Mouse (Mus musculus) yolk sac, embryonic 10.5 days (tissue): ENCODE measurements at regions not wholly inside any gene's neighbourhood (a gene's known extent, or its start where the extent isn't known, plus 50 kb on each side); places are given as distances from the start of the nearest gene placed in this dataset.

Experiments used
- DNase-seq: peaks from one replicate; pipeline ENCODE4 v3.0.0-alpha.2; 2017; ENCODE audit warnings: low spot score

DNA sequence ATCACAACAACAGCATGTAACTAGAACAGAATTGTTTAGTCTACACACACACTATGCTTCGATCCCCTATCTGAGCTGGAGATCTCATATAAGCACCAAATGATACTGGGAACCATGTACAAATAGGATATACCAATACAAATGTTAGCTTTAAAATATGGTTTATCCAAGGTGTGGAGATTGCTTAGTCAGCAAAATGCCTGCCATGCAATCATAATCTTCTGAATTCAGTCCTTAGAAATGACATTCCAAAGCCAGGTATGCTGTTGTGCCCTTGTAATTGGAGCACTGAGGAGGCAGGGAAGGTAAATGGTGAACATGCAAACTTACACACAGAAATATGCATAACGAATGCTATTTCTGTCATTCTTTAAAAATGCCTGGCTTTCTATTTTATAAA lies 54.0 kb upstream of the Thsd7b start:
- DNase-seq, result no peak

DNA sequence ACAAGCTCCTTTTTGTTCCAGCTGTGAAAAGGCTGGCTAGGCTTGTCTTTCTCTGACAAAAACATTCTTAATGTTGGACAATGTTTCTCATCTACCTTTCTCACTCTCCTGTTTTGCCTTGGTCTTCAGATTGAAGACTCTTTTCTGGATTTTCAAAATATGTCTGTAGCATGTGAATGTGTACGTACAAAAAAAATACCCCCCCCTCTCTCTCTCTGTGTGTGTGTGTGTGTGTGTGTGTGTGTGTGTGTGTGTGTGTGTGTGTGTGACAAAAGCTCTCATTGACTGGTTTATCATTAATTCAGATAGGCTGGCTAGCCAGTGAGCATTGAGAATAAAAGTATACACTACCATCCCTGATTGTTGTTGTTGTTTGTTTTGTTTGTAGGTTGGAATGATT lies 64.3 kb upstream of the Thsd7b start:
- DNase-seq, result no peak

DNA sequence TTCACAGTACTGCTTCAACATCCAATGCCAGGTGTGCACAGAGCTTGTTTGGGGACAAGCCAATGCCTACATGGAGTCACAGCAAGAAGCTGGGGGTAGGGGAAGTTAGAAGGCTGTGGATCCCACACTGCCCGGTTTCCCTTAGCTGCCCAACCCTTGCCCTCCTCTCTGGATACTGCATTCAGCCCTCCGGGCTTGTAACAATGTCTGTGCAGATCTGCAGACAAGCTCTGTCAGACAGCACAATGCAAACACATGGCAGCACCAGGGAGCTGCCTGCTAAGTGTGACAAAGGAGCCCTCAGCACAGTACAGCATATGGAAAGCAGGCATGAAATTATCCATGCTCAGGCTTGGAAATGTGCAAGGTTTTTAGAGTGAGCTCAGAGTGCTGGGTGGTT lies 64.7 kb upstream of the Thsd7b start:
- DNase-seq, result no peak

DNA sequence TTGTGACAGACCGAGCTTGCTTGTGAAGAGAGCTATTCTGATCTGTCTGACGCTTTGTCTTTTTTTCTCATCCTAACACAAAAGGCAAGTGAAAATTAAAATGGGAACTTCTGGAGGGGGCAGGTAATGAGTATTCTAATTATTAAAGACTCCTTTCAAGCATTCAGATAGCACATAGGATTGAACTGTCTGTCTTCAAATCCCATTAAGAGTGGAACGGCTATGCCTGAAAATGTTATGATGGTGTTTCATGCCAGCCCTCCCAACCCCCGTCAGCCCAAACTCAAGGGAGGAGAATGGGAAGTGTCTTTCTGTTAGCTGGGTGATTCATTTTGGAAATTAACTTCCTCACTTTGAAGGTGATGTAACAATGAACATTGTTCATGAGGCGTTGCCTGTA lies 65.4 kb upstream of the Thsd7b start:
- no peak for DNase-seq

- DNase-seq, result no peak
Observed at GRCm38 (mm10) chr1:129180174-129180759, 92.8 kb upstream of the Thsd7b start.

GRCm38 (mm10) chr1:129169936-129170335 lies 103.2 kb upstream of the Thsd7b start:
- no peak for DNase-seq

- DNase-seq, result no peak
Observed at GRCm38 (mm10) chr1:129150643-129151042, 122.5 kb upstream of the Thsd7b start.

DNA sequence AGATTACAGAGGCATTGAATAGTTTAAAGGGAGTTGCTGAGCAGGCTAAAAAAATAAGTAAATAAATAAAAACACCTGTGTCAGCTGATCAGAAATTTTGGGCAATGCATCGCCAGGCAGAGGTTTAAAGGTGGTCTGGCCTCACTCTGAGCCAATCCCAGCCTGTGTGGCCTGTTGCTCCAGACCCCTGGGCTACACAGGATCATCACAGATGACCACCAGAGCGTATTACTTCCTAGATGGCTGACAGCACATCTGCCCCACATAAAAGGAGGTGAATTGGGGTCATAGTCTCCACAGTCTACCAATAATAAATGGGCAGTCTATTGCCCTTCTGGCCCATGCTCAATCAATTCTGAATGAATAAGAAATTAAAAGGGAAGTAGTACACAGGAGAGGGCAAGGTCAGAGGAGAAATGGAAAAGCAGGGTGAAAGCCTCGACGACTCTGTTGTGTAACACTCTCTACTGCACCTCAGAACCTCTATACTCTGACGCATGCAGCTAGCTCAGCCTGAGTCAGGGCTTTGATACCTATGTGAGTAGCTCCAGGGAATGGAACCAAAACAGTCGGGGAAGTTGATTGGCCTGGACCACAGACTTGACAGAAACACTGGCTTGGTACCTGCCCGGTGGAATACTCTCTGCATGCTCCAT lies 124.2 kb upstream of the Thsd7b start:
- DNase-seq, result no peak

GRCm38 (mm10) chr1:129146395-129147094 lies 126.6 kb upstream of the Thsd7b start:
- no peak for DNase-seq

DNA sequence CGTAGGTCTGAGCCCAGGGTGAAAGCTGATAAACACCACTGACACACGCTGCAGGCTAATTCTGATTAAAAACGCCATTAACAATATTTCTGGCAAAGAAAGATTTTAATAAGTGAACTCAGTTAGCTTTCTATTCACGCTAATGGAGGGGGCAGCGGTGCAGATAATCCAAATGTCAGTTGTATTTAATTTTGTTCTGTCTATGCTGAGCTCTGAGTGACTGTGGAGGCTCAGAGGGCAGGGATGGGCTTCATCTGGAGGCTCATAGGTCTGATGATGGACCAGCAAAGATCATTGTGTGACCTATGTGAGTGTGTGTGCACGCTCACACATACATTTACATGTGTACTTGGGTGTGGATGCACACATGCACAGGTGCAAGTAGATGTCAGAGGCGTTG lies 134.3 kb upstream of the Thsd7b start:
- no peak for DNase-seq

GRCm38 (mm10) chr1:129106961-129107557 lies 166.0 kb upstream of the Thsd7b start:
- DNase-seq, result no peak

DNA sequence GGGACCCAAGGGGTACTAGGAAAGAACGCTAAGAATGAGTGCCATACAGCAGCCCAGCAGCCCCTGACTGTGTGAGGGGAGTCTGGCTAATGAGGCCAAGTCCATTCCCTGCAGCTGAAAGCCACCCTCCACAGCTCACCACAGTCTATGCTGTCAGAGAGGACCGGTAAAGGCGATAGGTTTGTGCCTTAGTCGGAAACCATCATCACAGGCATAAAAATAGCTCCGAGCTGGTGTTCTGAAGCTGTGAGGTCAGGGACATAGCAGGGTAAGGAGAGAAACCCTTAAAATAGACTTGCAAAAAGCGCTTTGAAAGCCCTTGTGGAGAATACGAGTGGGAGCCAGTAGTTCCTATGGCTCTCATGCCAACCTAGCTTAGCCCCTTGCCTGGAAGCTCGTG lies 172.1 kb upstream of the Thsd7b start:
- DNase-seq, result no peak

GRCm38 (mm10) chr1:129078274-129078673 lies 194.8 kb upstream of the Thsd7b start:
- no peak for DNase-seq

DNA sequence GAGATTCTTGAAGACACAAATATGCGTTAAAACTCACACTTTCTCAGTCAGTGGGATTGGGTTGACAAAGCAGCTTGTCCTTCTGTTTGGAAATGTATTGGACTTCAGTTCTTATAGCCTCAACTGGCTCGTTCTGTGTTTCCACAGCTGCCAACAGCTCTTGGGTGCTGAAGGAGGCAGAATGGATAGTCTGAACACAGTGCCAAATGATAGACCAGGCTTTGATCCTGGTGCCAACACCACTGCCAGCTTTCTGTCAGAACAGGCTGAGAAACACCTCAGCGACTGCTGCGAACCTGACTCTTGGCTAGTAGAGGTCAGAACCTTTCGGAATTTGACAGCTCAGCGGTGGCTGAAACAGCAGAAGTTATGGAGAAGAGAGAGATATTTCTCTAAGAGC lies 215.9 kb upstream of the Thsd7b start:
- DNase-seq, result no peak

DNA sequence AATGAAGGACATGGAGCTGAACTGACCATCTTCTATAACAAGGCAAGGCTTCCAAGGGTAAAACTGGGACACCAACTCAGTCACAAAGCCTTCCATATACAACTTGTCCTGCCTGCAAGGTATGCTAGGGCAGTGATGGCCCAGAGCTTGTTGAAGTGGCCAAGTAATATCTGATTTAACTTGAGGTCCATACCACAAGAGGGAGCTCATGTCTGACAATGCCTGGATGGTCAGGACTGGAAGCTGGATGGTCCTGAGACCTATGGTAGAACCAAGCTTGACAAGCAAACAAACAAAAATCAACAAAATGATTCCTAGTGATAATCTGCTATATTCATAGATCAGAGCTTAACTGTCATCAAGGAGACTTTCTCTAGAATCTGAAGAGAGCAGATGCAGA lies 217.8 kb upstream of the Thsd7b start:
- no peak for DNase-seq

- DNase-seq, result no peak
Observed at GRCm38 (mm10) chr1:129033707-129034106, 239.4 kb upstream of the Thsd7b start.

DNA sequence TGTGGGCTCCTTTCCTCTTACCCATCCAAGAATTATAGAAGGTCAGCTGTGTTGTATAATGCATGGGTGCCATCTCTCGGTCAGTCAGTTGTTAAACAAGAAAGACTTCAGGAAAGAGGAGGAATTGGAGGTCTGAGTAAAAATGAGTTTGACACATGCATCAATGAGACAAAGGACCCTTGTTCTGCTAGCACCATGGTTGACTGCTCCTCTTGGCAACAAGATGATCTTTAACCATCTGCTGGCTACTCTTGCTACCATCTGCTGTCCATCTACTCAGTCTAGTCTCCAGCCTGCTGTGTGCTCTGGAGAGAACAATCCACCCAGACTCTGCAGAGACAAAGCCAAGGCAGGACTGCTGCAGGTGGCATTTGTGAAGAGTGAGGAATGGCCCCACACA lies 267.2 kb upstream of the Thsd7b start:
- no peak for DNase-seq

- DNase-seq, result no peak
Observed at GRCm38 (mm10) chr1:129002286-129002685, 270.8 kb upstream of the Thsd7b start.

DNA sequence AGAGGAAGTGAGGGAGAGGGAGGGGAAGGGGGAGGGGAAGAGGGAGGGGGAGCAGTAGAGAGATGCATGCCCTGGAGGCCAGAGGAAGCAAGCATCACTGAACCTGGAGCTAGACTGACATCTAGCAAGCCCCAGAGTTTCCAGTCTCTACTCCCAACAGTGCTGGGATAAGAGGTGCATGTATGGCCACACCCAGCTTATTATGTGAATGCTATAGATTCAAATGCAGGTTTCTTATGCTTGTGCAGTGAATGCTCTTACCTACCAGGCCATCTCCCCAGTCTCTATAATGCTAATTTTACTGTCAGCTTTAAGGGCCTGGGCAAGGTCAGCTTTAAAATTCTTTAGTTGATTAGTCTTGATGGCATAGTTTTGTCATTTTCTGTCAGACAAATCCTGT lies 271.3 kb upstream of the Thsd7b start:
- DNase-seq, result no peak

GRCm38 (mm10) chr1:128999741-129000517 lies 273.2 kb upstream of the Thsd7b start:
- no peak for DNase-seq

GRCm38 (mm10) chr1:128994655-128995054 lies 278.4 kb upstream of the Thsd7b start:
- no peak for DNase-seq

DNA sequence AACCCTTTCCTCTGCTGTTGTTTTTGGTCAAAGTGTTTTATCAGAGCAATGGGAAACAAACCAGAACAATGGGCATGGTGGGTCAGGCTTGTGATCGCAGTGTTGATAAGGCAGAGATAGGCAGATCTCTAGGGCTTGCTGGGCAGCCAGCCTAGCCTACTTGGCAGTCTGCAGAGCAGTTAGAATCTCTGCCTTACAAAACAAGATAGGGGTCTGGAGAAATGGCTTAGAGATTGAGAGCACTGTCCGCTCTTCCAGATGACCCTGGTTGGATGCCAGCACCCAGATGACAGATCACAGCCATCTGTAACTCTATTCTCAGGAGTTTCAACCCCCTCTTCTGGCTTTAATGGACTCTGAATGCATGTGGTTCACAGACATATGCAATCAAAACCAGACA lies 289.7 kb upstream of the Thsd7b start:
- no peak for DNase-seq
